Mouse (Mus musculus) kidney, postnatal 0 days (tissue): Measurements from ENCODE around the gene Gm11027. TPM values are rescaled to one million over a fixed set of nuclear protein-coding genes. Genes with fewer than 3 reads are reported as not detected.

Experiments used
- ATAC-seq: fragments of 200-750 bp; cut with Nextera tagmentation; replicated peaks from 2 replicates; pipeline ENCODE4 v1.8.0; 2017; ENCODE audit warnings: low read depth, moderate number of reproducible peaks, moderate TSS enrichment, moderate library complexity; ENCODE audit not compliant: low FRiP score
- DNase-seq: peaks from one replicate; pipeline ENCODE4 v3.0.0-alpha.2; 2016; ENCODE audit warnings: low spot score
- H3K27ac ChIP-seq: fragments of 300-500 bp; sonication (generic); 2 replicates; pipeline ENCODE4 v1.5.1; 2014; ENCODE audit warnings: mild to moderate bottlenecking
- H3K27me3 ChIP-seq: fragments of 300-500 bp; sonication (generic); 2 replicates; pipeline ENCODE4 v1.6.1; 2014; ENCODE audit warnings: low read length, mixed read lengths; ENCODE audit not compliant: insufficient read depth
- H3K36me3 ChIP-seq: fragments of 300-500 bp; sonication (generic); 2 replicates; pipeline ENCODE4 v1.6.1; 2014; ENCODE audit warnings: low read length, mixed read lengths; ENCODE audit not compliant: insufficient read depth
- H3K4me1 ChIP-seq: fragments of 300-500 bp; sonication (generic); replicated peaks from 2 replicates; pipeline ENCODE4 v1.6.1; 2014; ENCODE audit warnings: antibody characterized with exemption, low read length, mixed read lengths; ENCODE audit not compliant: insufficient read depth
- H3K4me2 ChIP-seq: fragments of 300-500 bp; sonication (generic); 2 replicates; pipeline ENCODE4 v1.6.1; 2014; ENCODE audit warnings: mild to moderate bottlenecking, low read length, moderate library complexity, mixed read lengths
- H3K4me3 ChIP-seq: fragments of 300-500 bp; sonication (generic); replicated peaks from 2 replicates; pipeline ENCODE4 v1.5.1; 2014; ENCODE audit warnings: low read depth, low read length
- H3K9ac ChIP-seq: fragments of 300-500 bp; sonication (generic); 2 replicates; pipeline ENCODE4 v1.6.1; 2014; ENCODE audit warnings: low read depth, low read length
- H3K9me3 ChIP-seq: fragments of 300-500 bp; sonication (generic); replicated peaks from 2 replicates; pipeline ENCODE4 v1.6.1; 2016; ENCODE audit warnings: low read length, inconsistent platforms, mixed read lengths
- CTCF ChIP-seq: IDR thresholded peaks from 2 replicates; pipeline ENCODE4 v1.5.1; 2016; ENCODE audit warnings: antibody characterized with exemption, low read depth, mild to moderate bottlenecking, moderate library complexity
- whole genome bisulfite sequencing: fragments of 180-500 bp; shearing (Covaris S2); extraction: QIAGEN DNeasy Blood & Tissue Kit; methylation state at CpG from one replicate; pipeline ENCODE4 v1.1.7; 2014; 5-methylcytosine and 5-hydroxymethylcytosine counted together
- polyA plus RNA-seq: library from polyadenylated mRNA; unstranded; fragments of >200 nt; fragmentation: Nextera tagmentation; extraction: Ambion mirVana; gene quantifications from 2 replicates; pipeline ENCODE4 v1.2.1, GENCODE M21; 2015

The Gm11027 gene
- polyA plus RNA-seq, 1 experiment from 2014 or later: not detected

GRCm38 (mm10) chr12:116238370-116238769, 36.8 kb upstream of the Gm11027 start:
- no peak for TF ChIP-seq CTCF
- ATAC-seq (no peak), DNase-seq (no peak)
- Histone ChIP-seq H3K27me3 (no peaks in the 10 kb centered on the region), H3K4me1 (no peaks in the 10 kb centered on the region), H3K4me3 (no peak overlapping the region), H3K9ac (no peak overlapping the region), H3K36me3 (0 out of 2 replicates have a peak, but pooled peaks cover 8% of the 10 kb centered on the region), H3K9me3 (no peaks in the 10 kb centered on the region), H3K4me2 (no peak overlapping the region), H3K27ac (no peak overlapping the region)

DNA sequence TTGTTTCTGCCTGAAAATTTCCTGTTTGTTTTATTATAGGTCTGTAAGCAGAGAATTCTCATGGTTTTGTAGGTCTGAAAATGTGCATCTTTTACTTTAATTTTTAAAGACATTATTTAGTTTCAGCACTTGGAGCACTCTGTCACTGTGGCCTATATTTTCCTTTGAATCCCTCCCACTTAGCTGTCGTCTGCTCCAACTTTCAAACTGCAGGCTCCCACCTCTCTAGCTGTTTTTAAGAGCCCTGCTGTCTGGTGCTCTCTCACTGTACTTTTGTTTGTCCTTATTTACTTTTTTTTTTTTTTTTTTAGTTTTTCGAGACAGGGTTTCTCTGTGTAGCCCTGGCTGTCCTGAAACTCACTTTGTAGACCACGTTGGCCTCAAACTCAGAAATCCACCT, 36.4 kb upstream of the Gm11027 start:
- H3K4me2 ChIP-seq: no peak overlapping the region
- H3K4me1 ChIP-seq: no peaks in the 10 kb centered on the region
- no peak overlapping the region for H3K9ac ChIP-seq
- no peak overlapping the region for H3K27ac ChIP-seq
- no peaks in the 10 kb centered on the region for H3K9me3 ChIP-seq
- DNase-seq (no peak), ATAC-seq (no peak)
- no peaks in the 10 kb centered on the region for H3K27me3 ChIP-seq
- 73% methylated on average over 3 of the region's 3 CpGs for WGBS
- no peak overlapping the region for H3K4me3 ChIP-seq
- H3K36me3 ChIP-seq: 0 out of 2 replicates have a peak, but pooled peaks cover 8% of the 10 kb centered on the region
- TF ChIP-seq CTCF: no peak

- no peak for TF ChIP-seq CTCF
- H3K9ac ChIP-seq: no peak overlapping the region
- no peaks in the 10 kb centered on the region for H3K27me3 ChIP-seq
- ATAC-seq (no peak), DNase-seq (no peak)
- 97% methylated on average over 1 of the region's 1 CpGs for WGBS
- no peak overlapping the region for H3K4me3 ChIP-seq
- H3K36me3 ChIP-seq: 0 out of 2 replicates have a peak, but pooled peaks cover 24% of the 10 kb centered on the region
- no peaks in the 10 kb centered on the region for H3K9me3 ChIP-seq
- H3K27ac ChIP-seq: no peak overlapping the region
- no peaks in the 10 kb centered on the region for H3K4me1 ChIP-seq
- H3K4me2 ChIP-seq: no peak overlapping the region
These were observed 30.6 kb upstream of the Gm11027 start for GRCm38 (mm10) chr12:116244601-116245000.

GRCm38 (mm10) chr12:116254652-116255051, 20.5 kb upstream of the Gm11027 start:
- TF ChIP-seq CTCF: no peak
- DNase-seq (no peak), ATAC-seq (no peak)
- no peaks in the 10 kb centered on the region for H3K4me1 ChIP-seq
- H3K4me2 ChIP-seq: no peak overlapping the region
- H3K27ac ChIP-seq: no peak overlapping the region
- no peak overlapping the region for H3K4me3 ChIP-seq
- WGBS: 54% methylated on average over 8 of the region's 8 CpGs
- H3K9ac ChIP-seq: no peak overlapping the region
- H3K27me3 ChIP-seq: no peaks in the 10 kb centered on the region
- no peaks in the 10 kb centered on the region for H3K36me3 ChIP-seq
- H3K9me3 ChIP-seq: no peaks in the 10 kb centered on the region

DNA sequence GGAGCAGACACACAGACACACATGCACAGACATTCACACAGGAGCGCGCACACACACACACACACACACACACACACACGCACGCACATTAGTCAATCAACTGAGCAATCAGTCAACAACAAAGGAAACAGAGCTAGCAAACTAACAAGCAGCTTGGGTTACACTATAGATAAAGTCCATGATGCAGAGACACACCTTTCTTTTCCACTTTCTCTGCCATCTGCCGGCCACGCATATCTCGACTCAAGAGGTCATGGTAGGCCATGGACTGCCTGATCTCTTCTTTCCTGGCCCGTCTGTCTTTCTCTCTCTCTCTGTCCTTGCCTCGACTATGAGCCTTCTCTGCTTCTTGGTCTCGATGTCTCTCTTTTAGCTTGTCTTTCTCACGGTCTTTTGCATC, 19.6 kb upstream of the Gm11027 start:
- Histone ChIP-seq H3K9me3 (no peaks in the 10 kb centered on the region), H3K9ac (no peak overlapping the region), H3K4me2 (no peak overlapping the region), H3K4me1 (no peaks in the 10 kb centered on the region), H3K36me3 (no peaks in the 10 kb centered on the region), H3K4me3 (no peak overlapping the region), H3K27me3 (no peaks in the 10 kb centered on the region), H3K27ac (no peak overlapping the region)
- no peak for ATAC-seq
- WGBS: 84% methylated on average over 11 of the region's 11 CpGs
- no peak for DNase-seq
- no peak for TF ChIP-seq CTCF

DNA sequence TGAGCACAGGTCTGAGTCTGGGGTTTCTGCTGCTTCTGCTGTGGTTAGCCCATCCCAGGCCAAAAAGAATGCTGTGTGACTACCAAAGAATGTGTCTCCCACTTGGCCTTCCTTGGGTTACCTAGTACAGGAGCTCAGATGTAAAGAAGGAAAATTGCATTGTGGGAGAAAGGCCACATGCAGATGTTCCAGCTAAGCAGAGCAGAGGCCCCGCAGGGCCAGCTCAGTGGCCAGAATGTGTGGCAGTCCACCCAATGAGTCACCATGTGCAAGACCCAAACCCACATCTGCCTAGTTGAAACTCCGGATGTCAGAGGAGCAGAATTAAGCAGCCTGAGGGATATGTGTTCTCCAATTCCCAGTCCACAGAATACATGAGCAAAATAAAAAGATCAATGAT, 16.9 kb upstream of the Gm11027 start:
- ATAC-seq: no peak
- H3K4me2 ChIP-seq: no peak overlapping the region
- no peak overlapping the region for H3K4me3 ChIP-seq
- no peak overlapping the region for H3K27ac ChIP-seq
- no peaks in the 10 kb centered on the region for H3K27me3 ChIP-seq
- 84% methylated on average over 2 of the region's 2 CpGs for whole genome bisulfite sequencing
- no peak overlapping the region for H3K9ac ChIP-seq
- no peak for TF ChIP-seq CTCF
- H3K4me1 ChIP-seq: no peaks in the 10 kb centered on the region
- DNase-seq: no peak
- no peaks in the 10 kb centered on the region for H3K9me3 ChIP-seq
- H3K36me3 ChIP-seq: no peaks in the 10 kb centered on the region
